Mouse (Mus musculus) T-helper 2 cell (primary cell): ENCODE measurements at regions not wholly inside any gene's neighbourhood (a gene's known extent, or its start where the extent isn't known, plus 50 kb on each side); places are given as distances from the start of the nearest gene placed in this dataset.

Experiments
- in situ Hi-C: fragments of 300-600 bp; cut with MboI, MseI; formaldehyde crosslinking; loops from one replicate; pipeline ENCODE4 v1.15.1; 2025; ENCODE audit warnings: high pct_unique_total_duplicates

GRCm38 (mm10) chr11:26907099-26907498 is 313.3 kb upstream of the Vrk2 start:
- in situ Hi-C loops: no loop called here

GRCm38 (mm10) chr11:26881635-26882034 is 287.8 kb upstream of the Vrk2 start:
- in situ Hi-C loops: no loop called here
